Mouse (Mus musculus) midbrain, embryonic 16.5 days (tissue): Measurements from ENCODE around the gene Adap1. TPM values are rescaled to one million over a fixed set of nuclear protein-coding genes. Genes with fewer than 3 reads are reported as not detected.

ENCODE experiments used
- ATAC-seq: fragments of 200-750 bp; cut with Nextera tagmentation; 2 replicates; pipeline ENCODE4 v1.8.0; 2017; ENCODE audit warnings: moderate TSS enrichment
- H3K27ac ChIP-seq: fragments of 300-500 bp; sonication (generic); 2 replicates; pipeline ENCODE4 v1.5.1; 2014; ENCODE audit warnings: mild to moderate bottlenecking, low read length, mixed read lengths
- H3K27me3 ChIP-seq: fragments of 300-500 bp; sonication (generic); 2 replicates; pipeline ENCODE4 v1.6.1; 2014; ENCODE audit warnings: low read depth, low read length, mixed read lengths; ENCODE audit not compliant: control insufficient read depth, insufficient read depth
- H3K36me3 ChIP-seq: fragments of 300-500 bp; sonication (generic); 2 replicates; pipeline ENCODE4 v1.6.1; 2014; ENCODE audit warnings: mild to moderate bottlenecking, low read length, moderate library complexity, mixed read lengths; ENCODE audit not compliant: control insufficient read depth, insufficient read depth
- H3K4me1 ChIP-seq: fragments of 300-500 bp; sonication (generic); 2 replicates; pipeline ENCODE4 v1.6.1; 2014; ENCODE audit warnings: mild to moderate bottlenecking, low read length, mixed read lengths; ENCODE audit not compliant: control insufficient read depth, insufficient read depth
- H3K4me2 ChIP-seq: fragments of 300-500 bp; sonication (generic); 2 replicates; pipeline ENCODE4 v1.6.1; 2014; ENCODE audit warnings: mild to moderate bottlenecking, low read length, mixed read lengths
- H3K4me3 ChIP-seq: fragments of 300-500 bp; sonication (generic); 2 replicates; pipeline ENCODE4 v1.5.1; 2014; ENCODE audit warnings: low read depth, mild to moderate bottlenecking, low read length, moderate library complexity, mixed read lengths
- H3K9ac ChIP-seq: fragments of 300-500 bp; sonication (generic); 2 replicates; pipeline ENCODE4 v1.6.1; 2014; ENCODE audit warnings: low read depth, low read length, mixed read lengths
- H3K9me3 ChIP-seq: fragments of 300-500 bp; sonication (generic); replicated peaks from 2 replicates; pipeline ENCODE4 v1.6.1; 2014; ENCODE audit warnings: mild to moderate bottlenecking, low read length, mixed read lengths; ENCODE audit not compliant: control insufficient read depth, poor library complexity, severe bottlenecking
- WGBS: fragments of 180-500 bp; shearing (Covaris S2); extraction: QIAGEN DNeasy Blood & Tissue Kit; methylation state at CpG from one replicate; pipeline ENCODE4 v1.1.7; 2014; 5-methylcytosine and 5-hydroxymethylcytosine counted together
- polyA plus RNA-seq: library from polyadenylated mRNA; unstranded; fragments of >200 nt; fragmentation: Nextera tagmentation; extraction: Ambion mirVana; gene quantifications from 2 replicates; pipeline ENCODE4 v1.2.1, GENCODE M21; 2015

Gene Adap1
- polyA plus RNA-seq, 1 experiment from 2014 or later = 68.5 TPM

GRCm38 (mm10) chr5:139353946-139354345 lies 28.5 kb upstream of the Adap1 start:
- no peak overlapping the region for H3K9ac ChIP-seq
- ATAC-seq = no peak
- H3K36me3 ChIP-seq = no peaks in the 10 kb centered on the region
- H3K9me3 ChIP-seq = no peaks in the 10 kb centered on the region
- H3K27ac ChIP-seq = no peak overlapping the region
- H3K27me3 ChIP-seq = no peaks in the 10 kb centered on the region
- H3K4me3 ChIP-seq = no peak overlapping the region
- H3K4me1 ChIP-seq = no peaks in the 10 kb centered on the region
- no peak overlapping the region for H3K4me2 ChIP-seq
- WGBS = 87% methylated on average over 11 of the region's 11 CpGs

- 59% methylated on average over 10 of the region's 10 CpGs for WGBS
- no peaks in the 10 kb centered on the region for H3K9me3 ChIP-seq
Measured at GRCm38 (mm10) chr5:139353496-139353895, 28.1 kb upstream of the Adap1 start.

GRCm38 (mm10) chr5:139352317-139352716 lies 26.9 kb upstream of the Adap1 start, which contains the start of gene Cyp2w1:
TSS of gene Cyp2w1 (plus strand) at chr5:139352617.
- 51% methylated on average over 6 of the region's 6 CpGs for WGBS
- H3K27me3 ChIP-seq = no peaks in the 10 kb centered on the region
- no peaks in the 10 kb centered on the region for H3K36me3 ChIP-seq
- ATAC-seq = no peak
- no peaks in the 10 kb centered on the region for H3K9me3 ChIP-seq
- no peak within 1 kb of the TSS for H3K27ac ChIP-seq
- H3K4me2 ChIP-seq = no peak within 1 kb of the TSS
- no peaks in the 10 kb centered on the region for H3K4me1 ChIP-seq
- H3K9ac ChIP-seq = 0 out of 2 replicates have a peak within 1 kb of the TSS, but pooled peaks have one; percentile 12
- H3K4me3 ChIP-seq = no peak within 1 kb of the TSS

More at GRCm38 (mm10) chr5:139353496-139353895, 28.1 kb upstream of the Adap1 start:
- ATAC-seq = no peak
- H3K4me1 ChIP-seq = no peaks in the 10 kb centered on the region
- no peak overlapping the region for H3K9ac ChIP-seq
- no peak overlapping the region for H3K4me2 ChIP-seq
- no peak overlapping the region for H3K27ac ChIP-seq
- no peaks in the 10 kb centered on the region for H3K27me3 ChIP-seq
- no peaks in the 10 kb centered on the region for H3K36me3 ChIP-seq
- H3K4me3 ChIP-seq = no peak overlapping the region

- Histone ChIP-seq H3K4me3 (no peak overlapping the region), H3K27me3 (no peaks in the 10 kb centered on the region), H3K4me1 (no peaks in the 10 kb centered on the region), H3K9ac (0 out of 2 replicates have a peak overlapping the region, but pooled peaks have one; percentile 12), H3K36me3 (no peaks in the 10 kb centered on the region), H3K4me2 (no peak overlapping the region), H3K27ac (no peak overlapping the region), H3K9me3 (no peaks in the 10 kb centered on the region)
- ATAC-seq = no peak
- WGBS = 26% methylated on average over 8 of the region's 8 CpGs
Measured at GRCm38 (mm10) chr5:139351628-139352027, 26.2 kb upstream of the Adap1 start.

- WGBS = 51% methylated on average over 5 of the region's 5 CpGs
- no peaks in the 10 kb centered on the region for H3K9me3 ChIP-seq
- 0 out of 2 replicates have a peak within 1 kb of the TSS, but pooled peaks have one; percentile 12 for H3K9ac ChIP-seq
Measured at GRCm38 (mm10) chr5:139351134-139351533, 25.7 kb upstream of the Adap1 start, which contains the start of gene Cox19. TSS of gene Cox19 (minus strand) at chr5:139351418.

GRCm38 (mm10) chr5:139349713-139350112 lies 24.3 kb upstream of the Adap1 start:
- no peaks in the 10 kb centered on the region for H3K36me3 ChIP-seq
- H3K9me3 ChIP-seq = no peaks in the 10 kb centered on the region
- H3K9ac ChIP-seq = no peak overlapping the region
- H3K4me1 ChIP-seq = no peaks in the 10 kb centered on the region
- 76% methylated on average over 6 of the region's 6 CpGs for WGBS
- H3K4me2 ChIP-seq = no peak overlapping the region
- no peak overlapping the region for H3K27ac ChIP-seq
- no peak overlapping the region for H3K4me3 ChIP-seq
- no peak for ATAC-seq
- no peaks in the 10 kb centered on the region for H3K27me3 ChIP-seq

More at GRCm38 (mm10) chr5:139351134-139351533, 25.7 kb upstream of the Adap1 start, which contains the start of gene Cox19:
- Histone ChIP-seq H3K36me3 (no peaks in the 10 kb centered on the region), H3K27ac (no peak within 1 kb of the TSS), H3K27me3 (no peaks in the 10 kb centered on the region), H3K4me1 (no peaks in the 10 kb centered on the region), H3K4me3 (no peak within 1 kb of the TSS), H3K4me2 (no peak within 1 kb of the TSS)
- ATAC-seq = no peak

- H3K4me1 ChIP-seq = peaks cover 9% of the 10 kb centered on the region
- peaks cover 1% of the 10 kb centered on the region; the same call in 1 of the 2 replicates for H3K36me3 ChIP-seq
- no peak overlapping the region for H3K27ac ChIP-seq
- no peak overlapping the region for H3K9ac ChIP-seq
- WGBS = 42% methylated on average over 1 of the region's 1 CpGs
- no peak overlapping the region for H3K4me2 ChIP-seq
- H3K4me3 ChIP-seq = no peak overlapping the region
- no peaks in the 10 kb centered on the region for H3K9me3 ChIP-seq
- no peak for ATAC-seq
- no peaks in the 10 kb centered on the region for H3K27me3 ChIP-seq
Measured at GRCm38 (mm10) chr5:139347225-139347624, 21.8 kb upstream of the Adap1 start.

GRCm38 (mm10) chr5:139345364-139345714 lies 19.9 kb upstream of the Adap1 start:
- Histone ChIP-seq H3K9ac (peak overlapping the region; percentile 87), H3K27ac (peak overlapping the region; percentile 78), H3K9me3 (no peaks in the 10 kb centered on the region), H3K4me3 (peak overlapping the region; percentile 76), H3K27me3 (no peaks in the 10 kb centered on the region), H3K4me1 (peaks cover 9% of the 10 kb centered on the region), H3K36me3 (peaks cover 12% of the 10 kb centered on the region), H3K4me2 (peak overlapping the region; percentile 74)
- 9% methylated on average over 5 of the region's 5 CpGs for WGBS
- ATAC-seq = peak; percentile 46; the same call in 1 of the 2 replicates

- Histone ChIP-seq H3K27ac (peak overlapping the region; percentile 78), H3K4me1 (peaks cover 9% of the 10 kb centered on the region), H3K9ac (peak overlapping the region; percentile 87), H3K4me3 (peak overlapping the region; percentile 76), H3K36me3 (peaks cover 12% of the 10 kb centered on the region), H3K4me2 (peak overlapping the region; percentile 74), H3K9me3 (no peaks in the 10 kb centered on the region), H3K27me3 (no peaks in the 10 kb centered on the region)
- WGBS = under 1% methylated on average over 33 of the region's 33 CpGs
- peak; percentile 94 for ATAC-seq
Measured at GRCm38 (mm10) chr5:139344687-139345363, 19.4 kb upstream of the Adap1 start.
